Mouse (Mus musculus) embryonic fibroblast, embryonic 13.5 days (primary cell): ENCODE results near the gene Smad6. TPM values are rescaled to one million over a fixed set of nuclear protein-coding genes. Genes with fewer than 3 reads are reported as not detected.

Experiments used
- H3K27ac ChIP-seq: 2 replicates; pipeline ENCODE4 v1.5.1; 2012; ENCODE audit warnings: low read length, control low read depth, inconsistent platforms; ENCODE audit not compliant: insufficient read depth
- H3K4me1 ChIP-seq: 2 replicates; pipeline ENCODE4 v1.6.1; 2011; ENCODE audit warnings: low read length; ENCODE audit not compliant: control insufficient read depth, insufficient read depth
- H3K4me3 ChIP-seq: 2 replicates; pipeline ENCODE4 v1.5.1; 2011; ENCODE audit warnings: mild to moderate bottlenecking, control low read depth, low read length; ENCODE audit not compliant: insufficient read depth
- CTCF ChIP-seq: IDR thresholded peaks from 2 replicates; pipeline ENCODE4 v1.5.1; 2011; ENCODE audit warnings: mild to moderate bottlenecking, control low read depth, low read length, moderate library complexity, borderline replicate concordance; ENCODE audit not compliant: insufficient read depth
- POLR2A ChIP-seq: IDR thresholded peaks from 2 replicates; pipeline ENCODE4 v1.6.1; 2011; ENCODE audit warnings: low read depth, mild to moderate bottlenecking, control low read depth, low read length, moderate library complexity
- polyA plus RNA-seq: library from polyadenylated mRNA; stranded (reverse); fragments of >200 nt; gene quantifications from 2 replicates; pipeline ENCODE4 v1.2.4, GENCODE M21; 2011; ENCODE audit warnings: low read depth; ENCODE audit not compliant: missing spikeins, insufficient read length

The Smad6 gene
- polyA plus RNA-seq, result 7.5 and 8.3 TPM in 2 replicates

DNA sequence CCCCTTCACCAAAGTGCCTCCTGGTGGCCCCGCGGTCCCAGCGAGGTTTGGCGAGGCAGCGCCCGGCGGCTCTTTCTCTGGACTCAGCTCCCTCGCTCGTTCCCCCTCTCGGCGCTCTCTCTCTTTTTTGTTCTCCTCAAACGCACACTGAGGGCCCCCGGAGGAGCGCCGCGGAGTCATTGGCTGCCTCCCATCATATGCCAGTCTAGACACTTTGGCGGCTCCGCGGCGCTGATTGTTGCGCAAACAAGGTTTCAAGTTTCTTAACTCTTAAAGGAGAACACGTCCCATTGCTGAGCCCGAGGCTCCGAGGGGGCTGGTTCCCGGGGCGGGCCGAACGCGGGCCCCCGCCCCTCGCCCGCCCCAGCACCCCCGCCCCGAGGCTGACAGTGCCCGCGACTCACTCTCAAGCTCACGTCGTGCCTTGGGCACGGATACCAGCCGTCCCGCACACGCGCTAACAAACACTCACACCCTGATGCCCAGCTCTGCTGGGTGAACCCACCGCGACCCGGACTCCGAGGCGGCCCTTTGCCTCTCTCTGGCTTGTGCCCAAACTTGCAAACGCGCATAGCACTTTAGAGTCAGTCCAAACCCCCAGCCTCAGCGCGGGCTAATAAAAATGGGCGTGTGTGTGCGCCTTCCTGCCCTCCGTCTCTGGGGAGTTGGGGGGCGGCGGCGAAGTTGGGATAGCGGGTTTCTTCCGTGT lies at the start of gene Smad6:
Gene Smad6 (minus strand): TSS at position 207 of the 709 bp plus-strand sequence.
- TF ChIP-seq POLR2A (peak; percentile 76), CTCF (no peak)
- Histone ChIP-seq H3K27ac (peak within 1 kb of the TSS; percentile 83), H3K4me1 (no peaks in the 10 kb centered on the region), H3K4me3 (peak within 1 kb of the TSS; percentile 59)

DNA sequence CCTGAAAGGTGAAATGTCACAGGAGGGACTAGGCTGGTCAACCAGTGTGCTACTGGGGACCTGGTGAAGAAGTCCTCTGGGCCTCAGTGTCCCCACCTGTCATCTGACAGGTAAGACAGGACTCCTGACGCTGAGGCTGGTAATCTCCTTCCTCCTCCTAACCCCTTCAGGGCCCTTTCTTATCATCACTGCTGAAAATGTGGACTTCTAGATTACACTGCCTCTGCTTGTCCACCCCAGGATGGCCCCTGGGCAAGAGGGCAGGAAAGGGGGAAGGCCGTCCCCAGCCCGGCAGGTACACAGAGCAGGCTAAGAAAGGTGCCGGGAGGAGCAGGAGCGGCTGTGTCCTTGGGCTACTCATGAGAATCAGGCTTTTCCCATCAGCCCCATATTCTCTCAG lies 48.8 kb upstream of the Smad6 start:
- Histone ChIP-seq H3K27ac (no peak overlapping the region), H3K4me3 (no peak overlapping the region), H3K4me1 (0 out of 2 replicates have a peak, but pooled peaks cover 2% of the 10 kb centered on the region)
- TF ChIP-seq CTCF (no peak), POLR2A (no peak)

DNA sequence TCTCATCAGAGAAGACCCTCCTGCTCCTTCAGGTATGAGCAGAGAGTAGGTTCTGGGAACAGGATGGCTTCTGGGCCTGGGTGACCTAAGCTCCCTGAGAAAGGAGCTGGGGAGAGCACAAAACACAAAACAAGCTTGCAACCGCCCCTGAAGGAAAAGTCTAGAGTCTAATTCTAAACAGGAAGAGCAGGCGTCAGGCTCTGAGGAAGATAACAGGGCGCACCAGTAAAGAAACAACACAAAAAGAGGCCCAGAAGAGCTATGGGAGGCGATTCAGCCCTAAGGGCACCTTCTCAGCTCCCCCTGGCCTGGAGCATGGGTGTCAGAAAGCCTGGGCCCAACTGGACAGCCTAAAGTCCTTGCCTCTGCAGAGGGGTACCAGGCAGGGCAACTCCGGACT lies 47.3 kb upstream of the Smad6 start:
- Histone ChIP-seq H3K4me1 (0 out of 2 replicates have a peak, but pooled peaks cover 2% of the 10 kb centered on the region), H3K27ac (no peak overlapping the region), H3K4me3 (no peak overlapping the region)
- TF ChIP-seq CTCF (no peak), POLR2A (no peak)

DNA sequence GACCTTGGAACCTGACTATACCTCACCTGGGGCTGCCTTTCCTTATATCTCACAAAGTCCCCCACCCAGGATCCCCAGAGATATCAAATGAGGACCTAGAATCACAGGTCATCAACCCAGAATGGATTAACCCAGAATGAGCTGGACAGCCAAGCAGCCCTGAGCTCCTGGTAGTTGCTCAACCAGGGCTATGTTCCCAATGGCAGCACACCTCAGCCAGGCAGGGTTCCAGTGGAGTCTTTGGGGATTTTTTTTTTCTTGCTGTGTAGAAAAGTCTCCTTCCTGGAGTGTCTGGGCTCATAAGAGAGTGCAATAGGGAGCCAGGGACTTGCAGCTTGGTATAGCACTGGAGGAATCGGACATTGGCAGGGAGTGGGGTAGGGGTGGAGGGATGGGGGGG lies 46.7 kb upstream of the Smad6 start:
- TF ChIP-seq CTCF, result no peak
- TF ChIP-seq POLR2A, result no peak
- Histone ChIP-seq H3K27ac (no peak overlapping the region), H3K4me1 (0 out of 2 replicates have a peak, but pooled peaks cover 2% of the 10 kb centered on the region), H3K4me3 (no peak overlapping the region)

DNA sequence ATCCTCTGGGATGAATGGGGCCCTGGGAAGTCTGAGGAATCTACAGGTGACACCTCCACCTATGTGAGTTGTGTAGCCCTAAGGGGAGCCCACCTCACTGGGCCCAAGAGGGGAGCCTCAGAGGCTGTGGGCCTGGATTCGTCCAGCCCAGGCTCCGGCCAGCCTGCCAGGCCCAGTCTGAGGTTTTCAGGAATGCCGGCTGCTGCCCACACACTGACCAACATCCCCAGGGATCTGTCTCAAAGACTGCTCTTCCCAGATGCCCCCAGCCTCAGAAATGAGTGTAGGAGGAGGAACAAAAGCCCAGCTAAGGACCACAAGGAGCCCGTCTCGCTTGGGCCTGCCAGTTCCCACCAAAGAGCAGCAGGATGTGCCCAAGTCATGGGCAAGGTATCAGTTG lies 45.9 kb upstream of the Smad6 start:
- Histone ChIP-seq H3K27ac (no peak overlapping the region; the same call in 1 of the 2 replicates), H3K4me1 (0 out of 2 replicates have a peak, but pooled peaks cover 2% of the 10 kb centered on the region), H3K4me3 (no peak overlapping the region)
- TF ChIP-seq POLR2A, result no peak
- no peak for TF ChIP-seq CTCF

DNA sequence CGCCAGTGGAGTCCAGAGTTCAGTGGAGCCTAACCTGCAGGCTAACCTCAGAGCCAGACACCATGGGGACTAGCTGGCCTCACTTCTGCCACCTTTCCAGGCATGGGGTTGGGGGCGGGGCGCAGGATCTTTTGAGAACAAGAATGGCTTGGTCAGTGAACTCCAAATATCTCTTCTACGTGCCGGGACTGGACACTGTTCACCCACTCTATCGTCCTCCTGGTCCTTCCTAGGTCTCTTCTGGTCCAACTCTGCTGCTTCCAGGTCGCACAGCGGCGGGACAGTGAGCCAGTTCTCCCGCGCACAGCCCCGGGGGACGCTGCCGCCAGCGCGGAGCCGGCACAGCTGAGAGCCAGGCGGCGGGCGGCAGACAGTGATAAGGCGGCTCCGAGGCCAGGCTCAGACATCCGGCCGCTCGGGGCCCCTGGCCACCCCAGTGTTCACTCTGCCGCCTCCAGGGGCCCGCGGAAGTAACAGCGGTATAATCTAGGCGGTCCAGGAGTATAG lies 38.2 kb upstream of the Smad6 start:
- Histone ChIP-seq H3K27ac (no peak overlapping the region), H3K4me1 (peaks cover 3% of the 10 kb centered on the region; the same call in 1 of the 2 replicates), H3K4me3 (no peak overlapping the region)
- TF ChIP-seq CTCF, result no peak
- TF ChIP-seq POLR2A, result no peak

DNA sequence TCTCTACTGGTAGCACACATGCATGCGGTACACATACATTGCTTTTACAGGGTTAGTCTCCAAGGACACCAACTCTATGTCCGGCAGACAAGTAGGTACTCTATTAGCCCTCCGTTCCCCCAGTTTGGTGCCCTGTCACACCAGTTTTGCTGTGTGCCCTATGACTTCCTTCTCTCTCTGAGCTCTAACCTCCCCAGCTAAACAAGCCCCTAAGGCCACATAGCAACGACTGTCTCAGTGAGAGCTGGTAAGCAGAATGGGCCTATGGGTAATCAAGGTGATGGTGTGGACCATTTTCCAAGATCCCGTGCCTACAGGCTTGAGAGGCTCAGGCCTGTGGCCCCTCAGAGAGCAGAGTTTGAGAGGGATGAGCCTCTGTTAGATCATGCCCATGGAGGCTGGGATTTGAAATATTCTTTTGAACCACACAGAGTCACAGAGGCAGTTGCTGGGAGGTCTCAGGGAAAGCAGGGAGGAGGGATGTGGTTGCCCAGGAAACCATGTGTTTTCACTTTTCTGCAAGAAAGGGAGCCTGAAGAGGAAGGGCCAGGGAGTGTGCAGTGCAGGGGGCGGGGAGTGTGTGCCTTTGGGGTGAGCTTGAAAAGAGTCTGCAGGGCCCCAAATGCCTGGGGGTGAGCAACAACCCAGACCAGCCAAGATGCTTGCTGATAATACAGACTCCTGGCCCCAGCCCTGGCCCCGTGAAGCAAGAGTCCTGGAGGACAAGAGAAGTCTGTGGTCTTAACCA lies 36.2 kb upstream of the Smad6 start:
- H3K4me1 ChIP-seq, result peaks cover 3% of the 10 kb centered on the region; the same call in 1 of the 2 replicates
- no peak overlapping the region for H3K27ac ChIP-seq
- no peak overlapping the region for H3K4me3 ChIP-seq
- no peak for TF ChIP-seq CTCF
- no peak for TF ChIP-seq POLR2A

DNA sequence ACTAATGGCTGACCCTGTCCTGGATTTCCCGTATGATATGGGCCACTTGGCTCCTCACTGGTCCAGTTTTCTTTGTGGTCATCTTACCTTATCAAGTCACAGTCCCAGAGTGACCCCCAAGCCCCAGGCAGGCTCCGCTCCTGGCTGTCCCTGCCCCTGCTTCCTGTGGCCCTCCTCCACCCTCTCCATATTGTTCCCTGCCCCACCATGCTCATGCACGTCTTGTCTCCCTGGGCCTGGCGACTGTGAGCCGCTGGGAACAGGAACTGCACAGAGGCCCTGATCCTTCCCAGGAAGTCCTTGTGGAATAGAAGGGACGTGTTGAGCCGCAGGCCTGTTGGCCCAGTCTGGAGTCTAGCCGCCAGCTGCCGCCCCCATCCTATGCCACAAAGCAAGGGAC lies 33.3 kb upstream of the Smad6 start:
- Histone ChIP-seq H3K4me3 (no peak overlapping the region), H3K27ac (no peak overlapping the region), H3K4me1 (peaks cover 12% of the 10 kb centered on the region; the same call in 1 of the 2 replicates)
- TF ChIP-seq CTCF, result no peak
- TF ChIP-seq POLR2A, result no peak

DNA sequence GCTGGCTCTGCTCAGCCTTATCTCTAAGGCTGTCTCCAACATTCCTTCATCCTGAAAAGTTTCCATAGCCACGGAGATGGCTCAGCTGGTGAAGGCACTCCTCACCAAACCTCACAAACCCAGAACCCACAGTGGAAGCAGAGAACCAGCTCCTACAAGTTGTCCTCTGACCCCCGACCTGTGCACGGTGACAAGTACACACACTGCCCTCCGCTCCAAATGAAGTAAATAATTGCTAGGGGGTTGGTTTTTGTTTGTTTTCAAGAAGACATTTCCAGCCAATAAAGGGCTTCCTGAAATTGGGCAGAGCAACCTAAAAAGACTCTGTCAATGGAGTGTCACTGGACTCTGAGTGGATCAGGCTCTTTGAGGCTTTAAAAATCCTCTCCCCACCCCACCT lies 31.9 kb upstream of the Smad6 start:
- TF ChIP-seq POLR2A (no peak), CTCF (no peak)
- H3K4me1 ChIP-seq, result peaks cover 12% of the 10 kb centered on the region; the same call in 1 of the 2 replicates
- no peak overlapping the region for H3K27ac ChIP-seq

More for the DNA sequence above, 31.9 kb upstream of the Smad6 start:
- H3K4me3 ChIP-seq, result no peak overlapping the region
